Mouse (Mus musculus) neural tube, embryonic 10.5 days (tissue): Measurements from ENCODE around the gene Foxd2.

Experiments used
- DNase-seq: peaks from one replicate; pipeline ENCODE4 v3.0.0-alpha.2; 2017; ENCODE audit warnings: low spot score; ENCODE audit errors: extremely low spot score

Gene Foxd2

DNA sequence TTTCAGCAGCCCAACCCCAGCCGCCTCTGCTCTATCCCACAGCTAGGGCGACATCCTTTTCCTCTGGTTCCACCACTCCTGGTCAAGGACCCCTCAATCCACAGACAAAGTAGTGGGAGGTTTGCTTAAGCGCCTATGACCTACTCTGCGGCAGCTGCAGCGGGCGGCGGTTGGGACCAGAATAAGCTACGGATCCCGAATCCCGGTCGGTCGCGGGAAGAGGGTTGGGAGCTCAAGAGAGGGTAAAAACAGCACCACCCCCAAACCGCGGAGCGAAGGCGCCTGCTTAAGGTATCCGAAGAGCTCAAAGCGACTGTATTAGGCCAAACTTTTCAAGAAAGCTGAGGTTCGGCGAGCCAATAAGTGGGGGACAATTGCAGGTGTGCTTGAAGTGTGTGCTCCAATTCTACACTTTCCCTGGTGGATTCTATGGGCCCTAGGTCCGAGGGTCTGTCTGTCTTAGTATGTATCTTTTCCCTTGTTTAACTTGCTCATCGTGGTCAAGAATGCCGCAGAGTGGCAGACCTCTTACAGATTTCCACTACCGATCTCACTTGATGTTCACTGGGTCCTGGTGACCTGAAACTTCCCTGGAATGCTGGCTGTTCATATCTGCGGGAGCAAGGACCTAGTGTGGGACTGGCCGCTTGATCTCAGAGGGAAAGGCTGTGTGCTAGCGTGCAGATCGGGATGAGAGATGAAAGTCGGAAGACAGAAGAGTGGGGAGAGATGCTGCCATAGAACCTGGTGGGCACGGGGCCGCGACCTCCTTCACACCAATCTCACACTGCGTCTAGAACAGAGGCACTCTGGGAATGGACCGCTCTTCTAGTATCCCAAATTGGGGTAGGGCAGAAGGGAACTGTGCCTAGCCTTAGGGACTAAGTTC lies 4.3 kb upstream of the Foxd2 start:
- peak; percentile 57 for DNase-seq

DNA sequence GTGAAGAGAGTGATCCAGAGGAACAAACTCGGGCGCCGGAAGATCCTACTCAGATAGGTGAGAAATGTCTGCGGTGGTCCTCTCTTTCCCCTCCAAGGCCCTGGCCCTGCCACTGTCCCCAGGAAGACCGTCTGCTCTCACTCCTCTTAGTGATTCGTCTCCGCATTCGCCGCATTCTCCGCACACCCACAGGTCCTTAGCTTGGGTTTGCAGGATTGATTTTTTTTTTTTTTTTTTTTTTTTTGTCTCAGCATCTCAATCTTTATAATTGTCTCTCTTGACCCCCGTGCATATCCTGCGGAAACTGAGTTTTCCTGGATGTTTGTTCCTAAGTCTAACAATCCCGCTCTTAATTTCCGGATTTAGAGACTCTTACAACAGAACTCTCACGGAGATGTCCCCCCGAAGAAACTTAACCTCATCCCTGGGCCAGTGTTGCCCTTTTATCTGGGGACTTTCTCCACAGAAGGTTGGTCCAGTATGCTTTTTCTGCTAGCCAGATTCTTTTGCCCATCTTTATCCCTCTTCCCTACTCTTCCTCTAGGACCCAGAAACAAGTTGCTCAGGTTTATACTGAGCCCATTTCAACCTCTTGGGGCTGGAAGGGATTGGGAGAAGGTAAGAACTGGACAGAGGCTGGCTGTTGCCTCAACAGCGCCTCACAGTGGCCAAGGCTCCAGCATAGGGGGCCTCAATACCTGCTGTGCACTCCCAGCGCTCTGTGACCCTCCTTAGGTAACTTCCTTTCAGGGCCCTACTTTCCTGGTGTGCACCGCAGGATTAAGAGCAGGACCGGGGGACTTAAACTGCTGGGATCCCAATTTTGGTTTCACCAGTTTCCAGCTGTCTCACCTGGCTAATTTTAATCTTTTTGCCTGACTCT lies 1.2 kb upstream of the Foxd2 start:
- DNase-seq: peak; percentile 67

DNA sequence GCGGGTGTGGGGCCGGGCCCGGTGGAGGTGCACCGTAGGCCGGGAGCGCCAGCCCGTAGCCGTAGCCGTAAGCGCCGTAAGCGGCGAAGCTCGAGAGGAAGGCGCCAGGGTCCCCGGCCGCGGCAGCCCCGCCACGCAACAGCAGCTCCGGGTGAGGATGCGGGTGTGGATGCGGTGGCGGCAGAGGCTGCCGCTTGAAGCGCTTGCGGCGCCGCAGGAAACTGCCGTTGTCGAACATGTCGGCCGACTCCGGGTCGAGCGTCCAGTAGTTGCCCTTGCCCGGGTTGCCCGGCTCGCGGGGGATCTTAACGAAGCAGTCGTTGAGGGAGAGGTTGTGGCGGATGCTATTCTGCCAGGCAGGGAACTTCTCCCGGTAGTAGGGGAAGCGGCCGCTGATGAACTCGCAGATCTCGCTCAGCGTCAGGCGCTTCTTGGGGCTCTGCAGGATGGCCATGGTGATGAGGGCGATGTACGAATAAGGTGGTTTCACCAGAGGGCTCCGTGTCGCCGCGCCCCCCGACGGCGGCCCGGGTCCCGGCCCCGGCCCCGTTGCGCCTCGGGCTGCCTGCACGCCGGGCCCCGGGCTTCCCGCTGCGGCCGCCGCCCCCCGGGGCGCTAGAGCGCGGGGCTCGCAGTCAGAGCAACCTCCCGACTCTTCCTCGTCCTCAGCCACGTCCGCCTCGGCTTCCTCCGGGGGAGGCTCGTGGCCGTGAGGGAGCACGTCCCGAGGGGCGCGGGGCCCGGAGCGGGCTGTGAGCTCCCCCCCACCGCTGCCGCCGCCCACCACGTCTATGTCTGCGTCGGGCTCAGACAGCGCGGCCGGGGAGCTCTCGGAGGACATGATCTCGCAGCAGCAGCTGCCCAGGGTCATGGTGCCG lies 483 bp downstream of the Foxd2 start:
- peak; percentile 78 for DNase-seq

DNA sequence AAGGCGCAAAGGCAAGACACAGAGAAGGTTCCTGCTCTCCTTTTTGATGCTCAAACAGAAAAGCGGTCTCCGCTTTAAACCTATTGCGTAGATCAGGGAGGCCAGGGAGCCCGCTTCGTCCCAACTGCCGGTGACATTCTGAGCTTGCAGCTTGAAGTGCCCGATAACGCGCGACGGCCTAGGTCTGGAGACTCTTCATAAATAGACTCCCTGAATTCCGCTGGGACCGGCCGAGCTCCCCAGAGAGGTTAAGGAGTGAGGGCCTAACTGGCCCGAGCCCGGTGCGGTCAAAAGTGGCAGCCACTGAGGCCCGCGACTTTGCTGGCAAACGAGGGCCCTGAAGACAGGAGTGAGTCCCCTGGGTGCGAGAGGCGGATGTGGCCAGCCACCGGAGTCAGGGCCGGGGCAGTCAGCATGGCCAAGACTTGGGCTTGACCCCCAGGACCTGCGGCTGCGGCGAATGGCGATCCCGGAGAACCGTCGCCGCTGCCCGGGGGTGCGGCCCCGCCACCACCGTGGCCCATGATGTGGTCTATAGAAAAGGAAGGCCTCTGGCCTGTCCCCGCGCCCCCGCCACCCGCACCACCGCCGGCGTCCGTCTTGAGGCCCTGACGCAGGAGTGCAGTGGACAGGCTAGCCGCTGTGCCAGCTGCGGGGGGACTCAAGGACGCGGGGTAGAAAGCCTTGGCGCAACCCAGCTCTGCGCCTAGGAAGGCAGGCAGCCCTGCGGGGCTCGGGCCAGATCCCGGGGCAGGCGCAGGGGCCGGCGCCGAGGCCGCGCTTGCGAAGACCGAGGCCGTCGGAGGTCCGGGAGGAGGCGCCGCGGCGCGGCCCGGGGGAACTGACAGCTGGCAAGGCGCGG lies 1.4 kb downstream of the Foxd2 start:
- DNase-seq: peak; percentile 68

DNA sequence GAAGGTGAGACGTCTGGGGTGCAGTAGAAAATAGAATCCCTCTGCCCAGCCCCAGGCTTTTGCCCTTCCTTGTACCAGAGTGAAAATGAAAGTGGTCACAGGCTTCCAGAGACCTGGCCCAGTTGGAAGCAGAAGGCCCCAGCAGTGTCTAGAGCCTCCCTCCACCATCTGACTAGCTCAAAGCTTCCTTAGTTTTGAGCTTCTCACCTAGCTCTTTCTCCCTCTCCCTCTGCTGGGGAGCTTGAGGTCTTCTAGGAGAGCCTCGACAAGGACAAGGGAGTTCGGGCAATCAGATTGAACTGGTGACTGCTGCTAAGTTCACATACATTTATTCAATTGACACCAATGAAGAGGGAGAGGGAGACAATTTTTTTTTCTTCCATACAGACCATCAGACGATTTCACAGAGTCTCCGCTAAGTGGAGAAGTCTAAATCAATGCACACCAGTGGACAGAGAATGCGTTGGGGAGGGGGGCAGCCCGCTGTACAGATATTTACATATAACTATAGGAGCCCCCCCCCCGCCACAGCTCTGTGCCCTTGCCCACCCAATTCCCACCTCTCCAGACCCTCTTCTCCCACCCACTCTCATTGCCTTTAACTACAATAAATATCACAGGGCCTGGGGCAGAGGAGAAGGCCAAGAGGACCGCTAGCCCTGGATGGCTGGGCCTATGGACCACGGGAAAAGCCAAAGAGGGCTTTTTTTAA lies 2.5 kb downstream of the Foxd2 start:
- peak; percentile 33 for DNase-seq

DNA sequence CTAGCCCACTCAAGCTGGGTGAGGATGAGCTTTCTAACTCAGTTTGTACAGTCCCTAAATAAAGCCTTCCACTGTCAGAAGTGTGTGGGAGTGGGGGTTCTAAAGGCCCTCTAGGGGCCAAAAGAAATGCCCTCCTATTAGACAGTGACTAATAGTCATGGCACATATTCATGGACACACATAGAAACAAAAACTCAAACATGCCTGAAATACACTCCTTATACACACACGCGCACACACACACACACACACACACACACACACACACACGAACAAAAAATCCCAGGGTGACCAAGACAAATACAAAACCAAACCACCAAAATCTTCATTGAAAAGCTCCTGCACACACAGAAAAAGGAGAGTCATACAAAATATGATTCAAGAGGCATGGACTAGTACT lies 3.2 kb downstream of the Foxd2 start:
- no peak for DNase-seq

DNA sequence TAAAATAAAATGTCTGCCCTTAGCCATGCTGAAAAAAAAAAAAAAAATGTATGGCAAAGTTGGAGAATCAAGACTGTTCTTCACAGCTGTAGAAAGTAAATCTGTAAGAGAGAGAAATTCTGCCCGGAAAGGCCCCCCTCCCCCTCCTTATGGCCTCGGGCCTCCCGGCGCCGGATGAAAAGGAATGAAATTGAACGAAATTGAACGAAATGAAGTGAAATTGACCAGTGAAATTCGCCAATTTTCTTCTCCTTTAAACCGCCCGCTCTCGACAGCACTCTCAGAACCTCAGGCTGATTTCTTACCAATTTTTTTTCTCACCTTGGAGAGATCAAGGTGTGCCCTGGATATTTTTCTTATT lies 5.3 kb downstream of the Foxd2 start:
- DNase-seq: peak; percentile 40

DNA sequence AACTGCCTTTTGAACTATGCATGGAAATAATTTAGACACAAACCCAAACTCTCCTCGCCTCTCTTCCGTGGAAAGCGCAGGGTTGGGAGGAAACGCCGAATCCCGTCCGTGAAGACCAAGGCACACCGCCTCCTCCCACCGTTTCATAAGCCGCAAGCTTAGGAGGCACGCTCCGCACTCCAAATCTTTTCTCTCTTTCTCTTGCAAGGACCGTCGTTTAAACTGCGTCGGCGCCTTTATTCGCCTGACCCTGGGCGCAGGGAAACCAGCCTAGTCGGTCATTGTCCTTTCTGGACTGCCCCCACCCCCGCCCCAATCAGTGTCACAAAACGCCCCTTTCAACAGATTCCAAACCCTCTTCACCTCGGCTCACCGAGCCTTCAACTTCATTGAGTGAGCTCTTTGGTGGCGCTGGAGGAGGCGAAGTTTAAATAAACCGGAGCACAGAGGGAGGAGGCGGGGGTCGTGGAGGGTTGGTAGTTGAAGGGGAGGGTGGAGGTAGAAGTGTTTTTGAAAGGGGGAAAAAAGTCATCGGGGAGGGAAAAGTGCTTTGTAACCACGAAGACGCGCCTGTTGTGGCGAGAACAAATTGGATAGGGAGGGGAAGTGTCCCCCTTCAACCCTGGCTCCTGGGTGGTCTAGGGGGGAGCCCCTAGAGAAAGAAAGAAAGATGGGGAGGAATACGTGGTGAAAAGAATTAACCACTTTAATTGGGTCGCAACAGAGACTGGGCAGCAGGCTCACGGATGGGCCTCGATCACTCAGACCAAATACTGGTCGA lies 5.8 kb downstream of the Foxd2 start:
- peak; percentile 73 for DNase-seq

DNA sequence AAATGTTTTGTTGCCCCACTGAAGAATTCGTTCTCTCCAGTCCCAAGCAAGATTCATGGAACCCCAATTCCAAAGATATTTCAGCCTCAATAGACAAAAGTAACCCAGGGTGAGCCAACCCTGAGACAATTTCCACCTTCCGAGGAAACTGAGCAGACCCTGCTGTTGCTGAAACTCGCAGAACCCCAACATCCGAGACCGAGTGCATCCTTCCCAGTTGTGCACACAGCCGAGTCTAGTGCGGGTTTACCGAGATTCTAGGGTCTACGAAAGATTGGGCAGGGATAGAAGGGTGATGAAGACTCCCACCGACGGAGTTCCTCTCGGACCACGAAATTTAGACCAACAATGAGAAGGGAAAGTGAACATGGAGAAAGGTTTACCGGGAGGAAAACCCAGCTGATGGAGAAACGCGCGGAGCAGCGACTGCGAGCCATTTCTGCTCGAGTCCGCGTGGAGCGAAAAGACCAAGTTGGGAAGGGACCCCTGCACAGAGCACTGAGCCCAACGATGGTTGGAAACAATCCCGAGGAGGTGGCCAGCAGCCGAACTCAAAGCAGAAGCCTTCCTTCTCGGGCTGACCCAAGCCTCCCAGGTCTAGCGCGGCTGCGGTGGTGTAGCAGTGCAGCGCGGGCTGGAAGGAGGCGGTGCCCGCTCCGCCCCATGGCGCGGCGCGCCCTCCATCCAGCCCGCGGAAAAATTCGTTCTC lies 6.9 kb downstream of the Foxd2 start:
- DNase-seq: peak; percentile 75

DNA sequence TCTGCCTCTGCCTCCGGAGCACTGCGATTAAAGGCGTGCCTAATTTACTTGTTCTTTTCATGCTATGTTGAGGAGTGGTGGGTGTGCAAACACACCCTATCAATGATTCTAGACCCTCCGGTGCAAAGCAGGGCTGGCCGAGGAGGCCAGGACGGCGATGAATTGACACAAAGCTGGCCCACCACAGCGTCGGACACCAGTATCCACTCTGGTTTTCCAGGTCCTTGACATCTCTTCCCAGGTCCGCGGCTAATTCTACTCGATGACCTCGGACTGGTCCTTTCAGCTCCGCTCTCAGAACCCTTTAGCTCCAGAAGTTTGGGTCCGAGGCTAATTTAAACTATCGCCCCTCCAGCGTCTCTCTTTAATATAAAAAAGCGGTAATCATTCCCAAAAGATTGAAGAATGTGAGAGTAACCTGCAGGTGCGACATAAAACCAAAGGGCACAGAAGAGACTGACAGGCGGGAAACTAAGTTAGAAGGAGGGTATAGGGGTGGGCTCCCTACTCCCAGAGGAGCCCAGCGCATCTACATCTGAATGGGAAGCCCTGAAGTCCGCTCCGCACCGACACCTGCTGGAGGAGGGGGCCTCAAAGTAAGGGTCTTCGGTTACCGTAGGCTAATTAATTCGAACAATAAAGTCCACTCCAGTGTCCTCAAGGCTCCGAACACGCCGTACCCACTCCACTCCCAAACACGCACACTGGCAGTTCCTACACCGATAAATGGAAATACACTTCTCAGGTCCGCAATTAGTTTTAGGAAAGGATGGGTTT lies 7.6 kb downstream of the Foxd2 start:
- peak; percentile 49 for DNase-seq

DNA sequence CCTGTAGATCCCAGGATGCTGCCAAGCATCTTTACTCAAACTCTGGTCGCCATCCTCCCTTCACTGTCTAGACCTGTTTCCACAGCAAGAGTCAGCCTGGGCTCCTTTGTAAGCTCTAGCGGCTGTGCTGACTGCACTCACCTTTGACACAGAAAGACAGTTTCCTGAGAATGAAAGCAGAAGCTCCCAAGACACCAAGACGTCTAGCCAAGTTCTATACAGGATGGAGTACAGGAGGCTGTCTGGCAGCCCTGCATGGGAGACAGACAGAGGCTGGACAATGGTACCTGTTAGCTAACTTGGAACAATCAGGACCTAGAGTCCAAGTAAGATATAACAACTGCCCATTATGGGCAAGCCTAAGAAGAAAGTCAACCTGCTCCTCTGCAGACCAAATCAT lies 8.8 kb downstream of the Foxd2 start:
- peak; percentile 16 for DNase-seq

DNA sequence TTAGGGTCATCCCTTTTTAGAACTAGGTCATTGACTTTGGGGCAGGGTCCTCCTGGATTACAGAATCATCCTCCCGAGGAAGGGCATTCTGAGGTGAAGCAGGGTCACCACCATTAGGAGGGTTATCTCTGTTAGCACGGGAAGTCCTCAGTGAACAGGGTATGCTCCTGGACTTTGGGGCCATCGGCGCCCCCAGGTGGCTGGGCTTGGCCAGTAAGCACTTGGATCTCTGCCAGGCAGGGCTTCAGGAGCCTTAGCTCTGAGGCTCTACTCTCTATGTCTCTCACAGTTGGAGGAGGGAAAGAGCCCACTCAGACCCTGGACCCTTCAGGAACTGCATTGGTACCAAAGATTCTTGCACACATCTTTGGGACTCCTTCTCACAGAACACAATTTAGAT lies 10.8 kb downstream of the Foxd2 start:
- no peak for DNase-seq

DNA sequence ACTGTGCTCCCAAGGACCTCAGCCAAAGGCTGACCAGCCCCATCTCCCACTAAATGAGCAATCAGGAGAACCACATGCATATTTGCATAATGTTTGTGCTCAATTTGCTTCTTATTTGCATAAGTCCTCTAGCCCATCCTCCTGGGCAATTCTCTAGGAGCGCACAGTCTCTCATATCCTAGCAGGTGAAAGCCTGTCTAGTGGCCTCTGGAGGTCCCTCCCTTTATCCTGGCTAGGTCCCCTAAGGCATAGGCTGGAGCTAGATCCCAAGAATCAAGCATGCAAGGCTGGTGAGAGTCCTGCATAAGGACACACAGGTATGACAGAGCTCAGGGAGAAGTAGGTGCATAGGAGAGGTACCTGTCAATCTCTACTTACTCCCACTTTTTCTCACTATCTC lies 26.4 kb downstream of the Foxd2 start:
- DNase-seq: no peak

DNA sequence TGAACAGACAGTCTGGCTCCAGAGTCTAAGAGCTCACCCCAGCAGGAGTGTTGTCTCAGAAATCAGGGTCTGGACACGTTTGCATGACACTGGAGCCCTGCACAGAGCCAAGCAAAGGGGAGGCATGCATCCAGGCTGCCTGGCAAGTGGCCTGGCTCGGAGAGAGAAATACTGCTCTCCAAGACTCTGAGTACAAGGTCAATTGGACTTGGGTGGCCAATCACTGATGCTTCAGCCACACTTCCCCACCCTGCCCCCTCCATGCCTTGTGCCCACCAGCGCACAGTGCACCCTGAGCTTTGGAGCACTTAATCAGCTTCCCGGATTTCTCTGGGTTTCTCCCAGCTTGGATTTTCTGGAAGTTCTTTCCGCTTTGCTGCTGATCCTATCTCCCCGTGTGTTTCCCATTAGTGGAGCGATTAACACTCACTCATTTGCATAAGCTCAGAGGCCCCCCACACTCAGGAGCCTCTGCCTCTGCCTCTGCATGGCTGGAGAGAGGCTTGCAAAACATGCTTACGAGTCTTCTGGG lies 32.2 kb downstream of the Foxd2 start:
- no peak for DNase-seq

DNA sequence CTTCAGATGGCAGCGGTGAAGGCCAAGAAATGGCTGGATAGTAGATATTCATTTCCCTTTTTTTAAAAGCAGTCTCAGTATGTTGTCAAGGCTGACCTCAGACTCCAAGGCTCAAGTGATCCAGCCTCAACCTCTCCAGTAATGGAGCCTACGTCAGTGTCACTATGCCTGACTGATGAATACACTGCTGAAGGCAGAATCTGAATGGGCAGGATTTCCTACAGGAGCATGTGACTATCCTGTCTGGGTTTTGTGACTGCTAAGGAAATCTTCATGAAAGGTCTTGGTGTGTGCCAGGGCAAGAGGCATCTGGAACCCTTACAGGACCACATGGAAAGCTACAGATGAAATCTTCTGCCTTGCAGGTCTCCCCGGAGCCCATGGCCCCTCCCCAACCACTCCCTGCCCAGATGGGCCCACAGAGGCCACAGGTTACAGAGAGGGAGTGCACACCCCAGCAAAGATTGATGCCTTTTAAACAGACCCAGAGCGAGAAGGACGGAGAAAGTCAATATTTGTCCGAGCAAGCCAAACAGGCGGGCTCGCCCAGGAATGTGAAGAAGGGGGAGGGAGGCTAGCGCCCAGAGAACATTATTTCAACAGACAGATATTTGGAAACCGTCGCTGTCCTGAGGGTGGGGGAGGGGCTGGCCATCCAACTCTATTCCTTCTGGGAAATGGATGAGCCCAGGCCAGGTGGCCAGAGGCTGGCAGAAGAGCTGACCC lies 38.7 kb downstream of the Foxd2 start:
- DNase-seq: peak; percentile 47

DNA sequence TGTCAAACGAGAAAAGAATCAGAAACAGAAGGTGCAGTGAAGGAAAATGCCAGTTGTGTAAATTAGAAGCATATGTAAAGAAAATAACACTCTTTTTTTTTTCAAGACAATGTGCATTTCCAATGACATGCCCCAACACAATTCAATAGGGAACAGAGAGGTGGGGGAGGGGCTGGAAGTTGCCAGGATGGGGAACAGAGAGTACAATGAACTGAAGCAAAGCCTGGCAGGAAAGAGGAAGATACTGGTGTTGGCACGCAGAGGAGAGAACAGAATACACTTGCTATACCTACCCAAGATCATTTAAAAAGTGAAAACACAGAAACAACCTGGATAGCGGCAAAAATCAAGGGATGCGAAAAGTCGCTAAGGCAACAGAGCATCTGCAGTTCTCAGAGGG lies 45.5 kb downstream of the Foxd2 start:
- DNase-seq: no peak

DNA sequence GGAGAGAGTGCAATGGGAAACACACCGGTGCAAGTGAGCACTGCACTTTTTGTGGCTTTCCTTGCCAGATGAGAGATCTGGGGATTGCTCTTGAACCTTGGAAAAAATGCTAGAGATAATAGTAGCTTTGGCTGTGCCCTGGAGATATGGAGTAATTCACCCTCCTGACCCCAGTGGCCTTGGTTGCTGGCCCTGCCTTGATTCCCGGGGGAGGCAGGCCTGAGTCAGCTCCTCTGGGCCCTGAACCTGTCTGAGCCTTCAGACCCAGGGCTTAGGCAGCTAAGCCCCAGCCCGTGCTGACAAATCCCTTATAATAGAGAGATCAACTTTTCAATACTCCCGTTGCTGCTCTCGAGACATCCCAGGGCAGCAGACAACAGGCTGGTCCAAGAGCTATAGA lies 50.2 kb downstream of the Foxd2 start:
- DNase-seq: no peak
